Mouse (Mus musculus) ES-CJ7 (cell line): ENCODE measurements around the gene Mecom.

Experiments used
- DNase-seq: peaks from one replicate; pipeline ENCODE4 v3.0.0; 2011; ENCODE audit warnings: low read depth, low spot score

The Mecom gene

GRCm38 (mm10) chr3:29959051-29959450, 588.8 kb downstream of the Mecom start:
- DNase-seq = no peak

GRCm38 (mm10) chr3:29957365-29958236, 590.2 kb downstream of the Mecom start:
- DNase-seq = no peak

GRCm38 (mm10) chr3:29953269-29953668, 594.5 kb downstream of the Mecom start:
- DNase-seq = no peak

- no peak for DNase-seq
These were observed 597.0 kb downstream of the Mecom start for GRCm38 (mm10) chr3:29950853-29951252.

- peak; percentile 6 for DNase-seq
These were observed 644.1 kb downstream of the Mecom start for GRCm38 (mm10) chr3:29903596-29904308.
